Mouse (Mus musculus) CH12.LX (cell line): ENCODE results near the gene Ccdc24. TPM values are rescaled to one million over a fixed set of nuclear protein-coding genes. Genes with fewer than 3 reads are reported as not detected.
A peak's percentile ranks its signal among the peaks of the same experiment; 100 is the strongest.

Experiments
- DNase-seq: peaks from one replicate; pipeline ENCODE4 v3.0.0-alpha.2; 2013; ENCODE audit errors: extremely low read depth
- H3K27ac ChIP-seq: 2 replicates; pipeline ENCODE4 v1.5.1; 2012; ENCODE audit warnings: low read depth, mild to moderate bottlenecking, control low read depth, moderate library complexity; ENCODE audit not compliant: insufficient read depth
- H3K27me3 ChIP-seq: replicated peaks from 2 replicates; pipeline ENCODE3; 2012; ENCODE audit warnings: inconsistent platforms
- H3K36me3 ChIP-seq, 2 experiments: replicated peaks in 1 of 2; 2 replicates each; pipeline versions ENCODE3 to v1.6.1; 2012; ENCODE audit warnings: inconsistent platforms in 1 of 2, low read length in 1 of 2, mild to moderate bottlenecking in 1 of 2, mixed read lengths in 1 of 2, moderate library complexity in 1 of 2; ENCODE audit not compliant: control insufficient read depth in 1 of 2, insufficient read depth in 1 of 2
- H3K4me1 ChIP-seq, 2 experiments: 2 replicates each; pipeline ENCODE4 v1.6.1; 2012; ENCODE audit warnings: inconsistent platforms in 1 of 2, moderate library complexity in 1 of 2; ENCODE audit not compliant: insufficient read depth in 2 of 2, control insufficient read depth in 1 of 2
- H3K4me2 ChIP-seq: 2 replicates; pipeline ENCODE4 v1.6.1; 2012; ENCODE audit warnings: low read depth, mild to moderate bottlenecking, control low read depth; ENCODE audit not compliant: poor library complexity, insufficient read depth, severe bottlenecking
- H3K4me3 ChIP-seq, 3 experiments: fragments of 150-350 bp in 1 of 3; sonication (generic) in 1 of 3; replicated peaks in 1 of 3; 2 replicates each; pipeline versions ENCODE3 to v1.5.1; 2011 to 2012; ENCODE audit warnings: low read depth in 2 of 3, low read length in 2 of 3, mild to moderate bottlenecking in 2 of 3, moderate library complexity in 2 of 3, control low read depth in 1 of 3, improper control_type of control experiment in 1 of 3, inconsistent platforms in 1 of 3, mixed read lengths in 1 of 3; ENCODE audit not compliant: poor library complexity in 1 of 3
- H3K79me2 ChIP-seq: replicated peaks from 2 replicates; pipeline ENCODE4 v1.6.1; 2012; ENCODE audit warnings: mild to moderate bottlenecking, moderate library complexity; ENCODE audit not compliant: control insufficient read depth, poor library complexity, insufficient read depth, severe bottlenecking; ENCODE audit errors: extremely low read depth
- H3K9ac ChIP-seq: 2 replicates; pipeline ENCODE4 v1.6.1; 2012; ENCODE audit warnings: low read depth, mild to moderate bottlenecking, control low read depth, moderate library complexity; ENCODE audit not compliant: insufficient read depth
- H3K9me3 ChIP-seq: replicated peaks from 2 replicates; pipeline ENCODE3; 2012; ENCODE audit warnings: low read length, inconsistent platforms, mixed read lengths
- BHLHE40 ChIP-seq: IDR thresholded peaks from 2 replicates; pipeline ENCODE4 v1.6.1; 2011; ENCODE audit warnings: mild to moderate bottlenecking, low read depth, low read length, improper control_type of control experiment
- CHD2 ChIP-seq: IDR thresholded peaks from 2 replicates; pipeline ENCODE4 v1.6.1; 2011; ENCODE audit warnings: low read length, improper control_type of control experiment
- ELF1 ChIP-seq: IDR thresholded peaks from 2 replicates; pipeline ENCODE4 v1.6.1; 2014; ENCODE audit warnings: low read depth, mild to moderate bottlenecking, inconsistent platforms, low read length, improper control_type of control experiment
- GABPA ChIP-seq: IDR thresholded peaks from 2 replicates; pipeline ENCODE4 v1.6.1; 2012; ENCODE audit warnings: low read depth, low read length, improper control_type of control experiment, inconsistent platforms; ENCODE audit not compliant: insufficient replicate concordance
- JUND ChIP-seq: conservative IDR thresholded peaks from 2 replicates; pipeline ENCODE4 v1.6.1; 2011; ENCODE audit warnings: low read depth, low read length, improper control_type of control experiment
- MAX ChIP-seq: IDR thresholded peaks from 2 replicates; pipeline ENCODE4 v1.6.1; 2011; ENCODE audit warnings: low read length, improper control_type of control experiment
- MAZ ChIP-seq: IDR thresholded peaks from 2 replicates; pipeline ENCODE4 v1.6.1; 2012; ENCODE audit warnings: low read depth, mild to moderate bottlenecking, inconsistent platforms, low read length, improper control_type of control experiment, moderate library complexity
- MXI1 ChIP-seq: IDR thresholded peaks from 2 replicates; pipeline ENCODE4 v1.6.1; 2011; ENCODE audit warnings: mild to moderate bottlenecking, low read depth, low read length, improper control_type of control experiment
- MYC ChIP-seq: IDR thresholded peaks from 2 replicates; pipeline ENCODE4 v1.6.1; 2011; ENCODE audit warnings: low read depth, mild to moderate bottlenecking, improper control_type of control experiment, low read length
- NELFE ChIP-seq: IDR thresholded peaks from 2 replicates; pipeline ENCODE4 v1.6.1; 2011; ENCODE audit warnings: low read depth, low read length, improper control_type of control experiment
- PAX5 ChIP-seq: IDR thresholded peaks from 2 replicates; pipeline ENCODE4 v1.6.1; 2012; ENCODE audit warnings: low read length, inconsistent platforms, mixed read lengths
- POLR2A ChIP-seq: IDR thresholded peaks from 2 replicates; pipeline ENCODE4 v1.6.1; 2011; ENCODE audit warnings: low read depth, mild to moderate bottlenecking, improper control_type of control experiment, low read length
- SIN3A ChIP-seq: IDR thresholded peaks from 2 replicates; pipeline ENCODE4 v1.6.1; 2012; ENCODE audit warnings: low read length, improper control_type of control experiment, inconsistent platforms
- USF1 ChIP-seq: IDR thresholded peaks from 2 replicates; pipeline ENCODE4 v1.6.1; 2014; ENCODE audit warnings: low read depth, mild to moderate bottlenecking, inconsistent platforms, low read length, improper control_type of control experiment
- ZC3H11A ChIP-seq: IDR thresholded peaks from 2 replicates; pipeline ENCODE4 v1.6.1; 2012; ENCODE audit warnings: low read depth, mild to moderate bottlenecking, inconsistent platforms, low read length, improper control_type of control experiment
- ZKSCAN1 ChIP-seq: IDR thresholded peaks from 2 replicates; pipeline ENCODE4 v1.6.1; 2012; ENCODE audit warnings: low read depth, inconsistent platforms, low read length, improper control_type of control experiment, borderline replicate concordance
- ZNF384 ChIP-seq: IDR thresholded peaks from 2 replicates; pipeline ENCODE4 v1.6.1; 2012; ENCODE audit warnings: low read depth, low read length, improper control_type of control experiment, inconsistent platforms
- dilution Hi-C: fragments of 300-500 bp; cut with MboI; formaldehyde crosslinking; loops from 2 replicates; pipeline ENCODE4 v1.14.3; 2020; ENCODE audit warnings: low sequenced_read_pairs; ENCODE audit not compliant: extremely low pct_unique_long_range_greater_than_20kb, extremely low pct_ligation_motif_present
- in situ Hi-C: fragments of 300-500 bp; cut with MboI; formaldehyde crosslinking; loops from 3 replicates; pipeline ENCODE4 v1.14.3; 2019; ENCODE audit warnings: low sequenced_read_pairs, low pct_ligation_motif_present, low pct_unique_long_range_greater_than_20kb, mixed read lengths
- polyA plus RNA-seq: library from polyadenylated mRNA; unstranded; fragments of >175 nt; gene quantifications from 2 replicates; pipeline ENCODE4 v1.2.1, GENCODE M21; 2012; ENCODE audit warnings: low read depth; ENCODE audit not compliant: insufficient read length
- total RNA-seq, 2 experiments: library from RNA; depleted of rRNA; stranded (reverse); fragments of 300-350 nt in 1 of 2; fragments of >200 nt in 1 of 2; gene quantifications; 2 replicates each; pipeline ENCODE4 v1.2.3; 2012 to 2014

The Ccdc24 gene
- total and polyA plus RNA-seq, 3 experiments = 0.81 to 0.93 TPM; not detected in 1

DNA sequence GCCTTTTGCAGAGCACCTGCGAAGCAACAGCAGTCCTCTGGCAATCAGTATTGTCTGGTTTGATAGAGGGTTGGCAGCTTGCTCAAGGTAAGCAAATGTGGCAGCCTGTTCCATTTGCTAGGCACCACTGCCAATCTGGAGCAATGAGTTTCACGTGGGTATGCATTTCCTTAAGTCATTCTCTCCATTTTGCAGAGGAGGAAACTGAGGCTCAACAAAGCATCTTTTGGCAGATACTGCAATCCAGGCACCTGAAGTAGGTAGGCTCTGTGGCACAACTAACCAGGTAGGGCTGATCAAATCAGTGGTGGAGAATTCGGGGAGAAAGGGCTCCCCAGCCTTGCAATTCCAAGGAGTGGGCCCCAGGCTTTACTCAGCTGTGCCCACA, 37.9 kb downstream of the Ccdc24 start, which contains the start of gene Slc6a9:
Slc6a9 (plus strand) TSS at position 50 of the 388 bp plus-strand sequence.
- H3K36me3 ChIP-seq = peaks cover 0 to 17% of the 10 kb centered on the region in 2 experiments
- H3K4me1 ChIP-seq = peaks cover 3 to 35% of the 10 kb centered on the region in 2 experiments; a peak in 3 of 4 replicates
- H3K27me3 ChIP-seq = peaks cover 11% of the 10 kb centered on the region

DNA sequence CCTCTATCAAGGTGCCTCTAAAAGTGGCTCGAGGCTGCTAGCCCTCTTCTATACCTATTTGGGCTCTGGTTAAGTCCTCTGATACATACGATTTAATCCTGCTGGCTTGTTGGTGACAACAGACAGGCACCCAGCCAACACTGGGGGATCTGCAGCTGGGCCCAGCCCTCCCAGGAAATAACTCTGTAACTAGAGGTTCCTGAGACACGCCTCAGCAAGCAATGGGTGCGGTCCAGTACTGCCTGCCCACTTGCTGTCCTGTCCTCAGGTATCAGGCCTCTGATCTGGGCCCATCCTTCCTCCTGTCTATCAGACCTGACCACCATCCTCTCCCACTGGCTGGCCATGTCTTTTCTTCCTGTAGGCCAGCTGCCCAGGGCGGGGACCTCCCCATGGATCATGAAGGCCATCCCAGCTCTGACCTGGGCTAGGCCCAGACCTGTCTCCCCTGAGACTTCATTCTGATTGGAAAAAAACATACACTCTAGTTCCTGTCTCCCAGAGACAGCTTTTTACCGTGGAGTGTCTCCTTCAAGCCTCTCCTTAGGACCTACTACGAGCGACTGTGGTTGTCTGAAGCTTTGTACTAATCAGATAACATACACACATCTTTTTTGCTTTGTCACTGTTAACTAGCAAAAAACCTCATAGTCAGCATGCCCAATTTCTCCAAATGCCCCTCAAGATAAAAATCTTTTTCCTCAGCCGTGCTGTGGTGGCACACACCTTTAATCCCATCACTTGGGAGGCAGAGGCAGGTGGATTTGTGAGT, 40.3 kb downstream of the Ccdc24 start:
- no peaks in the 10 kb centered on the region for H3K9me3 ChIP-seq
- H3K27me3 ChIP-seq = peaks cover 13% of the 10 kb centered on the region
- H3K4me1 ChIP-seq = peaks cover 3 to 34% of the 10 kb centered on the region in 2 experiments; a peak in 3 of 4 replicates
- H3K79me2 ChIP-seq = no peaks in the 10 kb centered on the region
- in situ Hi-C loops = loop anchor here (25.0 kb wide), 1 partner anchor 255 kb away; no protein-coding TSS in a partner anchor
- H3K4me2 ChIP-seq = no peak overlapping the region
- no peak overlapping the region for H3K4me3 ChIP-seq
- DNase-seq = no peak
- no peaks in the 10 kb centered on the region for H3K36me3 ChIP-seq
- no peak overlapping the region for H3K27ac ChIP-seq
- TF ChIP-seq JUND (no peak), PAX5 (no peak), BHLHE40 (no peak), MAZ (no peak), MYC (no peak), ZNF384 (no peak), MAX (no peak), ELF1 (no peak), GABPA (no peak)
- H3K9ac ChIP-seq = no peak overlapping the region
- dilution Hi-C loops = no loop called here

More for the DNA sequence above, 37.9 kb downstream of the Ccdc24 start, which contains the start of gene Slc6a9:
- Histone ChIP-seq H3K4me2 (no peak within 1 kb of the TSS), H3K9me3 (no peaks in the 10 kb centered on the region), H3K79me2 (no peaks in the 10 kb centered on the region), H3K9ac (peak within 1 kb of the TSS; percentile 95), H3K4me3 (peak within 1 kb of the TSS; percentile 59 to 87 (median 82)), H3K27ac (peak within 1 kb of the TSS; percentile 41; the same call in 1 of the 2 replicates)
- TF ChIP-seq ZNF384 (no peak), ZKSCAN1 (no peak), JUND (no peak), MXI1 (no peak), USF1 (no peak), CHD2 (no peak), MAZ (no peak), POLR2A (no peak), ELF1 (no peak), PAX5 (no peak), NELFE (no peak), ZC3H11A (no peak), SIN3A (no peak)
- dilution Hi-C loops = no loop called here
- in situ Hi-C loops = loop anchor here (25.0 kb wide), 1 partner anchor 253 kb away; no protein-coding TSS in a partner anchor
- no peak for DNase-seq
